ENCODE assay signal across 11 mouse cellular contexts in the genomic region with DNA sequence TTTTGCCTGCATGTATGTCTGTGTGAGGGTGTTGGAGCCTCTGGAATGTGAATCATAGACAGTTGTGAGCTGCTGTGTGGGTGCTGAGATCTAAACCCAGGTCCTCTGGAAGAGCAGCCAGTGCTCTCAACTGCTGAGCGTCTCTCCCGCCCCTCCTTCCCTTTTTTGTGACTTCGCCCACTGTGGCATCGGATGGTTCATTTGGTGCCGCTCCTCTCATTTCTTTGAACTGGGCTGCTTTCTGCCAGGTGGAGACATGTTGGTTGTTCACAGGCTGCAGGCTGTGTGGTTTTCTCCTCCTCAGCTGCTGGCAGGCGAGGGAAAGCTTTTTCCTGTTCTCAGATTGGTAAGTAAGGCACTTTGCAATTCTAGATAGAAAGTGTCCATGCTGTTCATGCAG. TPM values are rescaled to one million over a fixed set of nuclear protein-coding genes. Genes with fewer than 3 reads are reported as not detected.
A peak's percentile ranks its signal among the peaks of the same experiment; 100 is the strongest.
DNase-seq lines count a peak whose midpoint lies in the region; ATAC-seq lines count a peak whose summit lies in the region.
"Had no signal": no experiment of that assay in that cellular context is flagged by ENCODE, and none has a peak within 500 bp of the region (broad histone marks: within the 10 kb centered on the region; RNA-seq: fewer than 3 reads in every experiment).

No protein-coding gene starts in this region.

- no peak overlapping the region for H3K4me3 ChIP-seq in intestine, embryonic 14.5 days (ENCODE audit: low read depth, low read length)
- no peak overlapping the region for H3K4me3 ChIP-seq in intestine, embryonic 15.5 days (replicated peaks)
- H3K4me3 ChIP-seq in midbrain, embryonic 13.5 days (replicated peaks) = no peak overlapping the region
- H3K4me3 ChIP-seq in midbrain, embryonic 10.5 days = no peak overlapping the region
- H3K4me3 ChIP-seq: gastrocnemius, adult 2 months had no signal

- no peak for ATAC-seq in intestine, embryonic 14.5 days (replicated peaks; ENCODE audit: low FRiP score, low TSS enrichment, low read depth)
- no peak for ATAC-seq in intestine, embryonic 15.5 days
- no peak for ATAC-seq in midbrain, embryonic 13.5 days
- peak; percentile 18; the same call in 1 of the 2 replicates for ATAC-seq in granulocyte monocyte progenitor cell, adult 5-6 weeks (replicated peaks; ENCODE audit: poor library complexity, severe bottlenecking)
- ATAC-seq: activated CD4-positive, CD25-positive, alpha-beta regulatory T cell, adult 4 months had no signal

- H3K4me1 ChIP-seq in intestine, embryonic 14.5 days (replicated peaks; ENCODE audit: control insufficient read depth, insufficient read depth, low read length) = peaks cover 31% of the 10 kb centered on the region
- H3K4me1 ChIP-seq in intestine, embryonic 15.5 days (replicated peaks) = peaks cover 37% of the 10 kb centered on the region
- H3K4me1 ChIP-seq in midbrain, embryonic 13.5 days (replicated peaks) = peaks cover 97% of the 10 kb centered on the region
- peaks cover 97% of the 10 kb centered on the region for H3K4me1 ChIP-seq in midbrain, embryonic 10.5 days

- no peak for DNase-seq in intestine, embryonic 14.5 days (ENCODE audit: low spot score)
- DNase-seq in midbrain, embryonic 10.5 days (ENCODE audit: low spot score) = no peak
- DNase-seq in thymus, postnatal 10 days (ENCODE audit: low spot score in 2 of 2) = peak; percentile 18 to 42
- DNase-seq in cerebellum, adult 11 months = no peak
- no peak for DNase-seq in frontal cortex, postnatal 36 days (ENCODE audit: low spot score in 2 of 2)
- DNase-seq: gastrocnemius, adult 2 months; heart, postnatal 4 days had no signal

- H3K9ac ChIP-seq in intestine, embryonic 14.5 days (ENCODE audit: low read length) = no peak overlapping the region
- no peak overlapping the region for H3K9ac ChIP-seq in intestine, embryonic 15.5 days
- 0 out of 2 replicates have a peak overlapping the region, but pooled peaks have one; percentile 19 for H3K9ac ChIP-seq in midbrain, embryonic 13.5 days (replicated peaks)

- no peaks in the 10 kb centered on the region for H3K27me3 ChIP-seq in intestine, embryonic 14.5 days (replicated peaks; ENCODE audit: control insufficient read depth, insufficient read depth, low read length)
- no peaks in the 10 kb centered on the region for H3K27me3 ChIP-seq in intestine, embryonic 15.5 days (replicated peaks)
- no peaks in the 10 kb centered on the region for H3K27me3 ChIP-seq in midbrain, embryonic 13.5 days
- no peaks in the 10 kb centered on the region for H3K27me3 ChIP-seq in midbrain, embryonic 10.5 days (ENCODE audit: low read depth, poor library complexity, severe bottlenecking)

- peaks cover 15% of the 10 kb centered on the region; the same call in 1 of the 2 replicates for H3K36me3 ChIP-seq in intestine, embryonic 14.5 days (ENCODE audit: control insufficient read depth, insufficient read depth, low read length)
- H3K36me3 ChIP-seq in intestine, embryonic 15.5 days = no peaks in the 10 kb centered on the region
- H3K36me3 ChIP-seq in midbrain, embryonic 13.5 days = no peaks in the 10 kb centered on the region
- peaks cover 17% of the 10 kb centered on the region for H3K36me3 ChIP-seq in midbrain, embryonic 10.5 days

- H3K27ac ChIP-seq in intestine, embryonic 14.5 days (ENCODE audit: low read depth) = peak overlapping the region; percentile 22; the same call in 1 of the 2 replicates
- no peak overlapping the region for H3K27ac ChIP-seq in intestine, embryonic 15.5 days
- H3K27ac ChIP-seq in midbrain, embryonic 13.5 days = peak overlapping the region; percentile 44; the same call in 1 of the 2 replicates
- H3K27ac ChIP-seq in midbrain, embryonic 10.5 days (replicated peaks) = no peak overlapping the region
- H3K27ac ChIP-seq: gastrocnemius, adult 2 months had no signal

- no peak overlapping the region for H3K4me2 ChIP-seq in intestine, embryonic 14.5 days (ENCODE audit: low read length)
- H3K4me2 ChIP-seq in intestine, embryonic 15.5 days (replicated peaks) = no peak overlapping the region; the same call in 1 of the 2 replicates
- H3K4me2 ChIP-seq in midbrain, embryonic 13.5 days (replicated peaks) = no peak overlapping the region

- H3K9me3 ChIP-seq in intestine, embryonic 14.5 days (ENCODE audit: control insufficient read depth, low read length) = no peaks in the 10 kb centered on the region
- no peaks in the 10 kb centered on the region for H3K9me3 ChIP-seq in intestine, embryonic 15.5 days
- H3K9me3 ChIP-seq in midbrain, embryonic 13.5 days = no peaks in the 10 kb centered on the region
- no peaks in the 10 kb centered on the region for H3K9me3 ChIP-seq in midbrain, embryonic 10.5 days (replicated peaks)

- WGBS in intestine, embryonic 14.5 days = 62% methylated on average over 6 of the region's 6 CpGs
- WGBS in intestine, embryonic 15.5 days = 63% methylated on average over 6 of the region's 6 CpGs
- 51% methylated on average over 6 of the region's 6 CpGs for WGBS in midbrain, embryonic 13.5 days
- 60% methylated on average over 6 of the region's 6 CpGs for WGBS in midbrain, embryonic 10.5 days

RNA-seq across cellular contexts. Expression of a gene that starts 38.7 kb away (rescaled TPM):
- 73.2 and 76.2 TPM in 2 replicates for polyA plus RNA-seq in intestine, embryonic 14.5 days (2014; fragmentation: Nextera tagmentation; extraction: Ambion mirVana)
- 83.7 and 86.0 TPM in 2 replicates for polyA plus RNA-seq in intestine, embryonic 15.5 days (2015; fragmentation: Nextera tagmentation; extraction: Ambion mirVana)
- 192 and 229 TPM in 2 replicates for polyA plus RNA-seq in midbrain, embryonic 13.5 days (2015; fragmentation: Nextera tagmentation; extraction: Ambion mirVana)
- 119 and 136 TPM in 2 replicates for polyA plus RNA-seq in midbrain, embryonic 10.5 days (2016; fragmentation: Nextera tagmentation; extraction: Ambion mirVana)
- 43.2 and 54.1 TPM in 2 replicates for total RNA-seq in granulocyte monocyte progenitor cell, adult 5-6 weeks (2014; fragmentation: Nextera tagmentation)
- 12.9 and 19.2 TPM in 2 replicates for total RNA-seq in granulocyte monocyte progenitor cell, adult 5-6 weeks (2017)

Comparison
In these comparisons a context has a peak if more than half of its experiments do, and no peak if none do; other contexts are left out.
1. H3K27ac ChIP-seq: peak in intestine, embryonic 14.5 days (single experiment) and midbrain, embryonic 13.5 days (single experiment); none in intestine, embryonic 15.5 days (single experiment) and midbrain, embryonic 10.5 days (single experiment).
2. DNase-seq: peak in thymus, postnatal 10 days (2 of 2); none in intestine, embryonic 14.5 days (single experiment), midbrain, embryonic 10.5 days (single experiment), cerebellum, adult 11 months (single experiment) and frontal cortex, postnatal 36 days (0 of 2).